Mouse (Mus musculus) intestine, embryonic 14.5 days (tissue): ENCODE results near the gene Gm13289. TPM values are rescaled to one million over a fixed set of nuclear protein-coding genes. Genes with fewer than 3 reads are reported as not detected.
A peak's percentile ranks its signal among the peaks of the same experiment; 100 is the strongest.
"Not testable (repeated sequence)": the region's sequence is repeated elsewhere in the genome, so short reads cannot be mapped to it uniquely, and the experiment has no call there.

ENCODE experiments used
- ATAC-seq: fragments of 200-750 bp; cut with Nextera tagmentation; replicated peaks from 2 replicates; pipeline ENCODE4 v1.8.0; 2017; ENCODE audit warnings: low read depth, moderate number of reproducible peaks, moderate TSS enrichment, moderate library complexity; ENCODE audit not compliant: low FRiP score, low TSS enrichment
- DNase-seq: peaks from one replicate; pipeline ENCODE4 v3.0.0-alpha.2; 2018; ENCODE audit warnings: low spot score
- H3K27ac ChIP-seq: fragments of 300-500 bp; sonication (generic); 2 replicates; pipeline ENCODE4 v1.5.1; 2014; ENCODE audit warnings: low read depth, mild to moderate bottlenecking, control low read depth
- H3K27me3 ChIP-seq: fragments of 300-500 bp; sonication (generic); replicated peaks from 2 replicates; pipeline ENCODE4 v1.6.1; 2014; ENCODE audit warnings: low read length, control low read depth; ENCODE audit not compliant: control insufficient read depth, insufficient read depth
- H3K36me3 ChIP-seq: fragments of 300-500 bp; sonication (generic); 2 replicates; pipeline ENCODE4 v1.6.1; 2014; ENCODE audit warnings: low read length, control low read depth; ENCODE audit not compliant: control insufficient read depth, insufficient read depth
- H3K4me1 ChIP-seq: fragments of 300-500 bp; sonication (generic); replicated peaks from 2 replicates; pipeline ENCODE4 v1.6.1; 2014; ENCODE audit warnings: low read length, control low read depth, mixed read lengths; ENCODE audit not compliant: control insufficient read depth, insufficient read depth
- H3K4me2 ChIP-seq: fragments of 300-500 bp; sonication (generic); 2 replicates; pipeline ENCODE4 v1.6.1; 2014; ENCODE audit warnings: low read length
- H3K4me3 ChIP-seq: fragments of 300-500 bp; sonication (generic); 2 replicates; pipeline ENCODE4 v1.5.1; 2014; ENCODE audit warnings: low read depth, low read length, control low read depth, mixed read lengths
- H3K9ac ChIP-seq: fragments of 300-500 bp; sonication (generic); 2 replicates; pipeline ENCODE4 v1.6.1; 2014; ENCODE audit warnings: mild to moderate bottlenecking, low read length
- H3K9me3 ChIP-seq: fragments of 300-500 bp; sonication (generic); 2 replicates; pipeline ENCODE4 v1.6.1; 2016; ENCODE audit warnings: low read length, control low read depth; ENCODE audit not compliant: control insufficient read depth
- WGBS: fragments of 180-500 bp; shearing (Covaris S2); extraction: QIAGEN DNeasy Blood & Tissue Kit; methylation state at CpG from one replicate; pipeline ENCODE4 v1.1.7; 2014; 5-methylcytosine and 5-hydroxymethylcytosine counted together
- polyA plus RNA-seq: library from polyadenylated mRNA; unstranded; fragments of >200 nt; fragmentation: Nextera tagmentation; extraction: Ambion mirVana; gene quantifications from 2 replicates; pipeline ENCODE4 v1.2.1, GENCODE M21; 2014

Gm13289 gene
- not detected in 2 replicates for polyA plus RNA-seq

- not testable (repeated sequence) for H3K27ac ChIP-seq, H3K9ac ChIP-seq, H3K27me3 ChIP-seq, H3K4me1 ChIP-seq, H3K36me3 ChIP-seq, ATAC-seq, H3K4me3 ChIP-seq, DNase-seq, H3K9me3 ChIP-seq, H3K4me2 ChIP-seq
- no CpG with 5 or more reads among the region's 29 CpGs for WGBS
Measured at GRCm38 (mm10) chr4:88776622-88777021, at the start of gene Gm13289. TSS of gene Gm13289 (plus strand) at chr4:88776922.

GRCm38 (mm10) chr4:88727324-88727723 is 49.4 kb upstream of the Gm13289 start:
- DNase-seq, result no peak

GRCm38 (mm10) chr4:88738480-88738879 is 38.2 kb upstream of the Gm13289 start:
- DNase-seq, result peak; percentile 92
- Histone ChIP-seq H3K9me3 (no peaks in the 10 kb centered on the region), H3K9ac (no peak overlapping the region), H3K4me1 (peaks cover 7% of the 10 kb centered on the region; the same call in 1 of the 2 replicates), H3K27ac (no peak overlapping the region), H3K4me3 (no peak overlapping the region), H3K4me2 (no peak overlapping the region), H3K27me3 (no peaks in the 10 kb centered on the region), H3K36me3 (no peaks in the 10 kb centered on the region)
- no peak for ATAC-seq
- 4% methylated on average over 2 of the region's 2 CpGs for WGBS

More at GRCm38 (mm10) chr4:88727324-88727723, 49.4 kb upstream of the Gm13289 start:
- ATAC-seq, result no peak
- Histone ChIP-seq H3K27ac (no peak overlapping the region), H3K4me3 (no peak overlapping the region), H3K4me1 (no peaks in the 10 kb centered on the region), H3K27me3 (no peaks in the 10 kb centered on the region), H3K36me3 (no peaks in the 10 kb centered on the region), H3K9me3 (no peaks in the 10 kb centered on the region), H3K4me2 (no peak overlapping the region), H3K9ac (no peak overlapping the region)
- WGBS, result 3% methylated on average over 1 of the region's 1 CpGs

GRCm38 (mm10) chr4:88739036-88739435 is 37.7 kb upstream of the Gm13289 start:
- no peak overlapping the region for H3K4me3 ChIP-seq
- H3K9me3 ChIP-seq, result no peaks in the 10 kb centered on the region
- ATAC-seq (no peak), DNase-seq (no peak)
- no peak overlapping the region for H3K9ac ChIP-seq
- peaks cover 7% of the 10 kb centered on the region; the same call in 1 of the 2 replicates for H3K4me1 ChIP-seq
- WGBS, result 89% methylated on average over 6 of the region's 6 CpGs
- no peak overlapping the region for H3K27ac ChIP-seq
- H3K36me3 ChIP-seq, result no peaks in the 10 kb centered on the region
- H3K27me3 ChIP-seq, result no peaks in the 10 kb centered on the region
- H3K4me2 ChIP-seq, result no peak overlapping the region

GRCm38 (mm10) chr4:88741426-88741825 is 35.3 kb upstream of the Gm13289 start:
- H3K9me3 ChIP-seq, result no peaks in the 10 kb centered on the region
- no peaks in the 10 kb centered on the region for H3K36me3 ChIP-seq
- H3K9ac ChIP-seq, result no peak overlapping the region
- ATAC-seq (no peak), DNase-seq (no peak)
- no peak overlapping the region for H3K27ac ChIP-seq
- H3K4me2 ChIP-seq, result no peak overlapping the region
- H3K4me3 ChIP-seq, result no peak overlapping the region
- H3K27me3 ChIP-seq, result no peaks in the 10 kb centered on the region
- H3K4me1 ChIP-seq, result peaks cover 7% of the 10 kb centered on the region; the same call in 1 of the 2 replicates
- 92% methylated on average over 4 of the region's 4 CpGs for WGBS

GRCm38 (mm10) chr4:88742771-88743371 is 33.9 kb upstream of the Gm13289 start:
- 71% methylated on average over 7 of the region's 7 CpGs for WGBS
- H3K27ac ChIP-seq, result no peak overlapping the region
- no peak for DNase-seq

GRCm38 (mm10) chr4:88744207-88744606 is 32.5 kb upstream of the Gm13289 start:
- no peaks in the 10 kb centered on the region for H3K27me3 ChIP-seq
- H3K4me2 ChIP-seq, result no peak overlapping the region
- no peaks in the 10 kb centered on the region for H3K36me3 ChIP-seq
- no peaks in the 10 kb centered on the region for H3K9me3 ChIP-seq
- no peak overlapping the region for H3K9ac ChIP-seq
- ATAC-seq, result no peak
- no peak for DNase-seq
- H3K4me1 ChIP-seq, result peaks cover 7% of the 10 kb centered on the region; the same call in 1 of the 2 replicates
- H3K4me3 ChIP-seq, result no peak overlapping the region
- no peak overlapping the region for H3K27ac ChIP-seq
- WGBS, result 78% methylated on average over 3 of the region's 3 CpGs

More at GRCm38 (mm10) chr4:88742771-88743371, 33.9 kb upstream of the Gm13289 start:
- Histone ChIP-seq H3K4me1 (peaks cover 7% of the 10 kb centered on the region; the same call in 1 of the 2 replicates), H3K4me3 (no peak overlapping the region), H3K9ac (no peak overlapping the region), H3K9me3 (no peaks in the 10 kb centered on the region), H3K36me3 (no peaks in the 10 kb centered on the region), H3K4me2 (no peak overlapping the region), H3K27me3 (no peaks in the 10 kb centered on the region)
- ATAC-seq, result no peak

GRCm38 (mm10) chr4:88749926-88750325 is 26.8 kb upstream of the Gm13289 start:
- 54% methylated on average over 6 of the region's 6 CpGs for WGBS
- Histone ChIP-seq H3K36me3 (no peaks in the 10 kb centered on the region), H3K4me3 (no peak overlapping the region), H3K9ac (no peak overlapping the region), H3K9me3 (no peaks in the 10 kb centered on the region), H3K27ac (no peak overlapping the region), H3K27me3 (no peaks in the 10 kb centered on the region), H3K4me2 (no peak overlapping the region), H3K4me1 (no peaks in the 10 kb centered on the region)
- DNase-seq, result no peak
- no peak for ATAC-seq

- not testable (repeated sequence) for H3K4me3 ChIP-seq, H3K27me3 ChIP-seq, H3K27ac ChIP-seq, DNase-seq, ATAC-seq, H3K36me3 ChIP-seq, H3K9ac ChIP-seq, H3K9me3 ChIP-seq, H3K4me2 ChIP-seq, H3K4me1 ChIP-seq
- WGBS, result 82% methylated on average over 15 of the region's 15 CpGs
Measured at GRCm38 (mm10) chr4:88754818-88755340, 21.8 kb upstream of the Gm13289 start, which contains the start of gene Gm13271. TSS of gene Gm13271 (plus strand) at chr4:88754868.
